Comparison of ENCODE assay signal across 15 mouse cellular contexts in genomic region chr19:34553522-34553921, GRCm38 (mm10). TPM values are rescaled to one million over a fixed set of nuclear protein-coding genes. Genes with fewer than 3 reads are reported as not detected.
DNase-seq lines count a peak whose midpoint lies in the region; ATAC-seq and TF ChIP-seq lines count a peak whose summit lies in the region.
"Had no signal": no experiment of that assay in that cellular context is flagged by ENCODE, and none has a peak within 500 bp of the region (broad histone marks: within the 10 kb centered on the region; RNA-seq: fewer than 3 reads in every experiment).

No protein-coding gene starts in this region.

- intact Hi-C loops in heart, adult 2 months (cut with DNase I) = loop anchor here (2.0 to 5.0 kb wide), 2 partner anchors 29 to 266 kb away; partner anchors contain the start of gene Ifit3
- intact Hi-C loops in left cerebral cortex, postnatal 36 days (cut with DNase I) = loop anchor here (5.0 kb wide), 1 partner anchor 216 kb away; no protein-coding TSS in a partner anchor

- peaks cover 9% of the 10 kb centered on the region for H3K4me1 ChIP-seq in heart, adult 2 months (ENCODE audit: control insufficient read depth, insufficient read depth, low read length)
- H3K4me1 ChIP-seq in heart, embryonic 10.5 days = peaks cover 19% of the 10 kb centered on the region
- peaks cover 14% of the 10 kb centered on the region for H3K4me1 ChIP-seq in limb, embryonic 12.5 days (replicated peaks)
- H3K4me1 ChIP-seq in limb, embryonic 10.5 days = peaks cover 11% of the 10 kb centered on the region; the same call in 1 of the 2 replicates
- H3K4me1 ChIP-seq in intestine, embryonic 15.5 days (replicated peaks) = peaks cover 17% of the 10 kb centered on the region; the same call in 1 of the 2 replicates

- H3K4me3 ChIP-seq in heart, adult 2 months = peak overlapping the region; percentile 31
- no peak overlapping the region for H3K4me3 ChIP-seq in heart, embryonic 10.5 days
- no peak overlapping the region for H3K4me3 ChIP-seq in limb, embryonic 12.5 days (replicated peaks)
- H3K4me3 ChIP-seq in limb, embryonic 10.5 days = no peak overlapping the region
- H3K4me3 ChIP-seq in intestine, embryonic 15.5 days (replicated peaks) = no peak overlapping the region
- H3K4me3 ChIP-seq: erythroblast, embryonic 14.5 days had no signal

- ATAC-seq in limb, embryonic 12.5 days (ENCODE audit: insufficient number of reproducible peaks, insufficient read depth, low FRiP score, low TSS enrichment, low read depth) = no peak
- ATAC-seq in intestine, embryonic 15.5 days = no peak
- ATAC-seq: hindbrain, embryonic 16.5 days had no signal

- no peaks in the 10 kb centered on the region for H3K9me3 ChIP-seq in heart, embryonic 10.5 days
- no peaks in the 10 kb centered on the region for H3K9me3 ChIP-seq in limb, embryonic 12.5 days
- H3K9me3 ChIP-seq in limb, embryonic 10.5 days (replicated peaks) = no peaks in the 10 kb centered on the region
- no peaks in the 10 kb centered on the region for H3K9me3 ChIP-seq in intestine, embryonic 15.5 days

- no peak for TF ChIP-seq EP300 in heart, adult 2 months (IDR thresholded peaks at IDR 0.05; ENCODE audit: insufficient read depth, low read depth, low read length)

- H3K9ac ChIP-seq in heart, adult 2 months (ENCODE audit: low read depth, low read length) = peak overlapping the region; percentile 52
- H3K9ac ChIP-seq in limb, embryonic 12.5 days (replicated peaks) = no peak overlapping the region
- no peak overlapping the region for H3K9ac ChIP-seq in intestine, embryonic 15.5 days

- no peaks in the 10 kb centered on the region for H3K27me3 ChIP-seq in heart, adult 2 months (ENCODE audit: control insufficient read depth, insufficient read depth, low read length)
- no peaks in the 10 kb centered on the region for H3K27me3 ChIP-seq in heart, embryonic 10.5 days (ENCODE audit: insufficient read depth, poor library complexity, severe bottlenecking)
- no peaks in the 10 kb centered on the region; the same call in 1 of the 2 replicates for H3K27me3 ChIP-seq in limb, embryonic 12.5 days
- no peaks in the 10 kb centered on the region for H3K27me3 ChIP-seq in limb, embryonic 10.5 days (ENCODE audit: low read depth, poor library complexity, severe bottlenecking)
- no peaks in the 10 kb centered on the region for H3K27me3 ChIP-seq in intestine, embryonic 15.5 days (replicated peaks)

- 20% methylated on average over 3 of the region's 3 CpGs for WGBS in heart, adult 2 months
- 63% methylated on average over 3 of the region's 3 CpGs for WGBS in heart, embryonic 10.5 days
- WGBS in limb, embryonic 12.5 days = 58% methylated on average over 3 of the region's 3 CpGs
- 82% methylated on average over 3 of the region's 3 CpGs for WGBS in limb, embryonic 10.5 days
- 42% methylated on average over 3 of the region's 3 CpGs for WGBS in intestine, embryonic 15.5 days

- TF ChIP-seq POLR2A in heart, adult 2 months (IDR thresholded peaks at IDR 0.05; ENCODE audit: insufficient read depth, low read depth, low read length) = no peak

- H3K27ac ChIP-seq in heart, adult 2 months = peak overlapping the region; percentile 77
- no peak overlapping the region for H3K27ac ChIP-seq in heart, embryonic 10.5 days
- peak overlapping the region; percentile 13; the same call in 1 of the 2 replicates for H3K27ac ChIP-seq in limb, embryonic 12.5 days
- no peak overlapping the region for H3K27ac ChIP-seq in limb, embryonic 10.5 days
- H3K27ac ChIP-seq in intestine, embryonic 15.5 days = peak overlapping the region; percentile 48

- no peaks in the 10 kb centered on the region for H3K79me2 ChIP-seq in heart, adult 2 months (replicated peaks; ENCODE audit: control insufficient read depth, insufficient read depth, low read length)

- TF ChIP-seq CTCF in heart, adult 2 months (IDR thresholded peaks at IDR 0.05) = no peak

- peaks cover 17% of the 10 kb centered on the region for H3K36me3 ChIP-seq in heart, adult 2 months (ENCODE audit: control insufficient read depth, insufficient read depth, low read length)
- no peaks in the 10 kb centered on the region for H3K36me3 ChIP-seq in heart, embryonic 10.5 days
- no peaks in the 10 kb centered on the region for H3K36me3 ChIP-seq in limb, embryonic 12.5 days
- no peaks in the 10 kb centered on the region for H3K36me3 ChIP-seq in limb, embryonic 10.5 days
- no peaks in the 10 kb centered on the region for H3K36me3 ChIP-seq in intestine, embryonic 15.5 days

- H3K4me2 ChIP-seq in limb, embryonic 12.5 days = peak overlapping the region; percentile 8; the same call in 1 of the 2 replicates
- H3K4me2 ChIP-seq in intestine, embryonic 15.5 days (replicated peaks) = peak overlapping the region; percentile 25; the same call in 1 of the 2 replicates

- DNase-seq in heart, adult 2 months = no peak
- no peak for DNase-seq in heart, embryonic 10.5 days (ENCODE audit: low spot score)
- DNase-seq in limb, embryonic 10.5 days (ENCODE audit: low spot score) = no peak
- peak; percentile 39 for DNase-seq in NIH3T3 (ENCODE audit: low read depth)
- no peak for DNase-seq in c-Kit-positive CD71-positive TER-119-positive erythroid progenitor cells, embryonic 14.5 days (ENCODE audit: low spot score)
- no peak for DNase-seq in left cerebral cortex, postnatal 36 days (ENCODE audit: low spot score in 2 of 2)
- DNase-seq: adrenal gland, postnatal 14 days; B cell, adult 2 months; cerebellum, adult 9-11 months; layer of hippocampus, postnatal 36 days had no signal

RNA-seq across cellular contexts. Expression of gene Ifit2, which starts 3.0 kb away (rescaled TPM):
- total RNA-seq in heart, adult 2 months (2021) = 1 to 10 TPM; 3.4 to 4.2 TPM
- polyA plus RNA-seq in heart, adult 2 months (2012; rRNA removed) = 1.8 and 5.3 TPM in 2 replicates
- 4.7 and 5.3 TPM in 2 replicates for polyA plus RNA-seq in heart, embryonic 10.5 days (2016; fragmentation: Nextera tagmentation; extraction: Ambion mirVana)
- polyA plus RNA-seq in limb, embryonic 12.5 days (2016; fragmentation: Nextera tagmentation; extraction: Ambion mirVana) = 9.0 and 10.3 TPM in 2 replicates
- 4.5 and 6.0 TPM in 2 replicates for polyA plus RNA-seq in limb, embryonic 10.5 days (2016; fragmentation: Nextera tagmentation; extraction: Ambion mirVana)
- polyA plus RNA-seq in intestine, embryonic 15.5 days (2015; fragmentation: Nextera tagmentation; extraction: Ambion mirVana) = 6.3 and 6.7 TPM in 2 replicates
- 1 to 10 TPM; 7.2 to 7.8 TPM for total RNA-seq in left cerebral cortex, postnatal 36 days (2021)

RNA-seq across cellular contexts. Expression of gene Lipa, which starts 26.2 kb away (rescaled TPM):
- 10 to 100 TPM; 24.9 to 25.1 TPM for total RNA-seq in heart, adult 2 months (2021)
- 18.8 and 30.9 TPM in 2 replicates for polyA plus RNA-seq in heart, adult 2 months (2012; rRNA removed)
- polyA plus RNA-seq in heart, embryonic 10.5 days (2016; fragmentation: Nextera tagmentation; extraction: Ambion mirVana) = 32.3 and 39.3 TPM in 2 replicates
- 25.9 and 27.9 TPM in 2 replicates for polyA plus RNA-seq in limb, embryonic 12.5 days (2016; fragmentation: Nextera tagmentation; extraction: Ambion mirVana)
- 18.8 and 20.9 TPM in 2 replicates for polyA plus RNA-seq in limb, embryonic 10.5 days (2016; fragmentation: Nextera tagmentation; extraction: Ambion mirVana)
- polyA plus RNA-seq in intestine, embryonic 15.5 days (2015; fragmentation: Nextera tagmentation; extraction: Ambion mirVana) = 30.7 and 34.9 TPM in 2 replicates
- total RNA-seq in left cerebral cortex, postnatal 36 days (2021) = 10 to 100 TPM; 15.8 to 17.0 TPM

RNA-seq across cellular contexts. Expression of gene Ifit3, which starts 29.8 kb away (rescaled TPM):
- total RNA-seq in heart, adult 2 months (2021) = 1 to 10 TPM; 3.7 to 4.4 TPM
- polyA plus RNA-seq in heart, adult 2 months (2012; rRNA removed) = 2.9 and 7.6 TPM in 2 replicates
- polyA plus RNA-seq in heart, embryonic 10.5 days (2016; fragmentation: Nextera tagmentation; extraction: Ambion mirVana) = 0.16 and 0.21 TPM in 2 replicates
- 2.1 and 3.6 TPM in 2 replicates for polyA plus RNA-seq in limb, embryonic 12.5 days (2016; fragmentation: Nextera tagmentation; extraction: Ambion mirVana)
- polyA plus RNA-seq in limb, embryonic 10.5 days (2016; fragmentation: Nextera tagmentation; extraction: Ambion mirVana) = 0.28 TPM in 1 of 2 replicates, not detected in the other
- polyA plus RNA-seq in intestine, embryonic 15.5 days (2015; fragmentation: Nextera tagmentation; extraction: Ambion mirVana) = 0.81 and 1.5 TPM in 2 replicates
- 1 to 10 TPM; 4.0 to 4.5 TPM for total RNA-seq in left cerebral cortex, postnatal 36 days (2021)
- polyA plus RNA-seq: erythroblast, embryonic 14.5 days had no signal

RNA-seq across cellular contexts. Expression of gene Ifit1bl1, which starts 48.2 kb away (rescaled TPM):
- 1 to 10 TPM; 1.5 to 1.8 TPM for total RNA-seq in heart, adult 2 months (2021)
- 1.3 and 2.8 TPM in 2 replicates for polyA plus RNA-seq in heart, adult 2 months (2012; rRNA removed)
- polyA plus RNA-seq in heart, embryonic 10.5 days (2016; fragmentation: Nextera tagmentation; extraction: Ambion mirVana) = 0.94 and 1.1 TPM in 2 replicates
- 0.21 and 0.40 TPM in 2 replicates for polyA plus RNA-seq in limb, embryonic 12.5 days (2016; fragmentation: Nextera tagmentation; extraction: Ambion mirVana)
- not detected in 2 replicates for polyA plus RNA-seq in limb, embryonic 10.5 days (2016; fragmentation: Nextera tagmentation; extraction: Ambion mirVana)
- polyA plus RNA-seq in intestine, embryonic 15.5 days (2015; fragmentation: Nextera tagmentation; extraction: Ambion mirVana) = 0.53 and 0.59 TPM in 2 replicates
- 1 to 10 TPM; 1.7 to 1.8 TPM for total RNA-seq in left cerebral cortex, postnatal 36 days (2021)

RNA-seq across cellular contexts. Expression of gene Ifit3b, which starts 54.2 kb away (rescaled TPM):
- total RNA-seq in heart, adult 2 months (2021) = 1 to 10 TPM; 1.2 to 1.4 TPM
- polyA plus RNA-seq in heart, adult 2 months (2012; rRNA removed) = 0.90 and 2.4 TPM in 2 replicates
- 0.07 TPM in 1 of 2 replicates, not detected in the other for polyA plus RNA-seq in heart, embryonic 10.5 days (2016; fragmentation: Nextera tagmentation; extraction: Ambion mirVana)
- 0.67 and 1.1 TPM in 2 replicates for polyA plus RNA-seq in limb, embryonic 12.5 days (2016; fragmentation: Nextera tagmentation; extraction: Ambion mirVana)
- 0.23 TPM in 1 of 2 replicates, not detected in the other for polyA plus RNA-seq in limb, embryonic 10.5 days (2016; fragmentation: Nextera tagmentation; extraction: Ambion mirVana)
- 0.23 and 0.29 TPM in 2 replicates for polyA plus RNA-seq in intestine, embryonic 15.5 days (2015; fragmentation: Nextera tagmentation; extraction: Ambion mirVana)
- total RNA-seq in left cerebral cortex, postnatal 36 days (2021) = 1 to 10 TPM; 1.5 to 2.0 TPM
- total RNA-seq: megakaryocyte progenitor cell, adult 5-6 weeks had no signal
- polyA plus RNA-seq: erythroblast, embryonic 14.5 days had no signal

Comparison
In these comparisons a context has a peak if more than half of its experiments do, and no peak if none do; other contexts are left out.
1. H3K27ac ChIP-seq: peak in heart, adult 2 months (single experiment), limb, embryonic 12.5 days (single experiment) and intestine, embryonic 15.5 days (single experiment); none in heart, embryonic 10.5 days (single experiment) and limb, embryonic 10.5 days (single experiment).